Mouse (Mus musculus) forebrain, embryonic 12.5 days (tissue): ENCODE measurements around the gene Pheta1. TPM values are rescaled to one million over a fixed set of nuclear protein-coding genes. Genes with fewer than 3 reads are reported as not detected.

Experiments used
- ATAC-seq: fragments of 200-750 bp; cut with Nextera tagmentation; 2 replicates; pipeline ENCODE4 v1.8.0; 2017; ENCODE audit warnings: moderate TSS enrichment; ENCODE audit not compliant: low FRiP score
- H3K27ac ChIP-seq: fragments of 300-500 bp; sonication (generic); 2 replicates; pipeline ENCODE4 v1.5.1; 2016; ENCODE audit warnings: mild to moderate bottlenecking
- H3K27me3 ChIP-seq: fragments of 300-500 bp; sonication (generic); 2 replicates; pipeline ENCODE4 v1.6.1; 2016; ENCODE audit warnings: mild to moderate bottlenecking
- H3K36me3 ChIP-seq: fragments of 300-500 bp; sonication (generic); replicated peaks from 2 replicates; pipeline ENCODE4 v1.6.1; 2016; ENCODE audit warnings: mild to moderate bottlenecking
- H3K4me1 ChIP-seq: fragments of 300-500 bp; sonication (generic); 2 replicates; pipeline ENCODE4 v1.6.1; 2016
- H3K4me2 ChIP-seq: fragments of 300-500 bp; sonication (generic); 2 replicates; pipeline ENCODE4 v1.6.1; 2016; ENCODE audit warnings: mild to moderate bottlenecking, moderate library complexity
- H3K4me3 ChIP-seq: fragments of 300-500 bp; sonication (generic); replicated peaks from 2 replicates; pipeline ENCODE4 v1.5.1; 2016; ENCODE audit warnings: mild to moderate bottlenecking
- H3K9ac ChIP-seq: fragments of 300-500 bp; sonication (generic); 2 replicates; pipeline ENCODE4 v1.6.1; 2016; ENCODE audit warnings: mild to moderate bottlenecking
- H3K9me3 ChIP-seq: fragments of 300-500 bp; sonication (generic); 2 replicates; pipeline ENCODE4 v1.6.1; 2016
- WGBS: fragments of 180-500 bp; shearing (Covaris S2); methylation state at CpG from one replicate; pipeline ENCODE4 v1.1.7; 2016; 5-methylcytosine and 5-hydroxymethylcytosine counted together
- polyA plus RNA-seq: library from polyadenylated mRNA; unstranded; fragments of >200 nt; fragmentation: Nextera tagmentation; extraction: Ambion mirVana; gene quantifications from 2 replicates; pipeline ENCODE4 v1.2.1, GENCODE M21; 2016

Gene Pheta1
- polyA plus RNA-seq, 1 experiment from 2014 or later: 44.6 TPM

DNA sequence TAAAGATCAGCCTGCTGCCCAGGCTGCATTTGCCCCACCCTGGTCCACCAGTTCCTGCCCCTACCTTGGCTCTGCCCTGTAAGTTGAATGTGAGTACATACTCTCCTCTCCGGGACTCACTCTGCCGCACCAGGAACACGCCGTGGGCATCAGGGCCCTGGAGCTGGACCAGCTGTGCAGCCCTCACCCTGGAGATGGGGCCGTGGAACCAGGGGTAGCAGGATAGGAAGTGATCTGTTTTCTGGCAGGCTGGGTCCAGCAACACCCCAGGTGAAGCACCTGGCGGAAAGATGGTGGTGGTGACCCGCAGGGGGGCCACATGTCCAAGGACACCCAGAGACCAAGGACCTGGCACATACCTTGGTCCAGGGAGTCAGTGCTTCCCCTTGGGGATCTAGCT is 30.4 kb upstream of the Pheta1 start:
- Histone ChIP-seq H3K27me3 (no peaks in the 10 kb centered on the region), H3K36me3 (peaks cover 66% of the 10 kb centered on the region), H3K9me3 (no peaks in the 10 kb centered on the region), H3K27ac (no peak overlapping the region), H3K4me1 (no peaks in the 10 kb centered on the region), H3K4me3 (no peak overlapping the region), H3K9ac (no peak overlapping the region), H3K4me2 (no peak overlapping the region)
- no peak for ATAC-seq
- 94% methylated on average over 7 of the region's 7 CpGs for WGBS

DNA sequence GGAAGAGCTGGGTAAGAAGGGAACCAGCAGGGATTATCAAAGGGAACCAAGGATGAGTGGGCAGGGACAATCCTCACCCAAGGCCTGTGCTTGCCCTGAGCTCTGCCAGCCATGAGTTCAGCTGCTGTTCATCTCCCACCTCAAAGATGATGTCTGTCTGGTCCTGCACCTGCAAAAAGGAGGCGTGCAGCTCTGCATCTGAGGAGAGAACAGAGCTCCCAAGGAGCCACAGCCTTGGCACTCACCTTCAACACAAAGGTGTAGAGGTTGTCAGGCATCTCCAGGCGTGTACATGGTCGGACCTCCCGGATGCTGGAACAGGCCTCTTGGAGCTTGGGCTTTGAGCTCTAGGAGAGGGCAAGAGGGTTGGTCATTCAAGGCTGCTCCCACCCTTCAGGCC is 29.9 kb upstream of the Pheta1 start:
- H3K4me2 ChIP-seq: no peak overlapping the region
- 89% methylated on average over 4 of the region's 4 CpGs for WGBS
- H3K4me3 ChIP-seq: no peak overlapping the region
- H3K27me3 ChIP-seq: no peaks in the 10 kb centered on the region
- no peak overlapping the region for H3K27ac ChIP-seq
- H3K9ac ChIP-seq: no peak overlapping the region
- no peaks in the 10 kb centered on the region for H3K4me1 ChIP-seq
- ATAC-seq: no peak
- no peaks in the 10 kb centered on the region for H3K9me3 ChIP-seq
- peaks cover 61% of the 10 kb centered on the region for H3K36me3 ChIP-seq

DNA sequence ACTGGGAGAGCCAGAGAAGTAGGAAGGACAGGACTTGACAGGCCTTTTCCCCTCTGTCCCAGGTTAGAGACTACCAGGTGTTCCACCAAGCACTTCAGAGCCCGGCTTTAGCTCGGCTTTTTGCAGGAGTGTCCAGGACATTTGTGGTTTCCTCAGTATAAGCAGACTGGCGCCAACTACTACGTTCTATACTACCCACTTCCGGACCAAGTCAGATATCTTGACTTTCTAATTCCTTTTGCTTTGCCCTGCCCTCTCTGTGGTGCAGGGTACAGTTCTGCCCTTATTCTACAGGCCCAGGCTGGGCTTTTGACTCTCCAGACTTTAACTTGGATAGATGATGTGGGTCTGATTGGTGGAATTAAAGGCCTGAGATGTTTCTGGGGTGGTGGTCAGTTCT is 29.2 kb upstream of the Pheta1 start:
- 92% methylated on average over 5 of the region's 5 CpGs for WGBS
- Histone ChIP-seq H3K36me3 (peaks cover 57% of the 10 kb centered on the region), H3K27me3 (no peaks in the 10 kb centered on the region), H3K4me1 (no peaks in the 10 kb centered on the region), H3K4me3 (no peak overlapping the region), H3K9me3 (no peaks in the 10 kb centered on the region), H3K9ac (no peak overlapping the region), H3K4me2 (no peak overlapping the region), H3K27ac (no peak overlapping the region)
- no peak for ATAC-seq

DNA sequence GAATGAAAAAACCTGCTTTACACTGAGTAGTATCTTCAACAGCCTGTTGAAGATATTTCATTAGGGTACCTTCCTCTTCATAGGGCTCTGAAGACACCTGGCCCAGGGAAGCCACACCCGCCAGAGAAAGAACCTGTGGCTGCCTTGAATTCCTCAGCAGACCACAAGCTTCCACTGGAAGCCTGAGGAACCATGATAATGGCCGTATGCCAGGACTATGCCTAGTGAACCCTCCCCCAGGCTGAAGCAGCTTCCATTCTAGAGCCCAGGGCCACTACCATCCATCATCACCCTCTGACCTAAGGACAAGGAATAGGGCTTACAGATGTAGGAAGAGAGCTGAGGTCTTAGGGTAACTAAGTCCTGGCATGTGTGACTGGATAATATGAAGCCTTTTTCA is 28.6 kb upstream of the Pheta1 start:
- ATAC-seq: no peak

DNA sequence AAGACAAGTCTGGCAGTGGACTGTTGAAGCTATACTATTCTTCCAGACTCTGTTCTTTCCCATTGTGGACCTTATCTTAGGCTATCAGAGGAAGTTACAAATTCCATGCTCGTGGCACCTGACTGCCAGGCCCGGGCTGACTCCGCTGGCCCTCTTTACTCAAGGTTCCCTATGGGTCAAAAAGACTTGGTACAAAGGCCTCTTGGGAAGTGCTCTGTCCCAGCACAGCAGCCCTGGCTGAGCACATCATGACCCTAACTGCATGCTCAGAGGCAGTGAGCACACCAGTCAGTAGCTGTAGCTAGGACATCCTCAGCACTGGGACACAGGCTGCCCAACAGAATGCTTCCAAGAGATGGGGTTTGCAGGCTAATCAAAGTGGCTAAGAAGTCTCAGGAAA is 28.1 kb upstream of the Pheta1 start:
- H3K27ac ChIP-seq: no peak overlapping the region
- 91% methylated on average over 3 of the region's 3 CpGs for WGBS
- ATAC-seq: no peak
- peaks cover 58% of the 10 kb centered on the region for H3K36me3 ChIP-seq
- no peak overlapping the region for H3K9ac ChIP-seq
- H3K4me2 ChIP-seq: no peak overlapping the region
- 0 out of 2 replicates have a peak, but pooled peaks cover 4% of the 10 kb centered on the region for H3K27me3 ChIP-seq
- no peaks in the 10 kb centered on the region for H3K9me3 ChIP-seq
- no peaks in the 10 kb centered on the region for H3K4me1 ChIP-seq
- no peak overlapping the region for H3K4me3 ChIP-seq

More for the DNA sequence above, 28.6 kb upstream of the Pheta1 start:
- H3K36me3 ChIP-seq: peaks cover 59% of the 10 kb centered on the region
- H3K27me3 ChIP-seq: 0 out of 2 replicates have a peak, but pooled peaks cover under 1% of the 10 kb centered on the region
- no peaks in the 10 kb centered on the region for H3K9me3 ChIP-seq
- H3K4me1 ChIP-seq: no peaks in the 10 kb centered on the region
- no peak overlapping the region for H3K4me3 ChIP-seq
- H3K9ac ChIP-seq: no peak overlapping the region
- H3K4me2 ChIP-seq: no peak overlapping the region
- H3K27ac ChIP-seq: no peak overlapping the region
- WGBS: 97% methylated on average over 2 of the region's 2 CpGs

DNA sequence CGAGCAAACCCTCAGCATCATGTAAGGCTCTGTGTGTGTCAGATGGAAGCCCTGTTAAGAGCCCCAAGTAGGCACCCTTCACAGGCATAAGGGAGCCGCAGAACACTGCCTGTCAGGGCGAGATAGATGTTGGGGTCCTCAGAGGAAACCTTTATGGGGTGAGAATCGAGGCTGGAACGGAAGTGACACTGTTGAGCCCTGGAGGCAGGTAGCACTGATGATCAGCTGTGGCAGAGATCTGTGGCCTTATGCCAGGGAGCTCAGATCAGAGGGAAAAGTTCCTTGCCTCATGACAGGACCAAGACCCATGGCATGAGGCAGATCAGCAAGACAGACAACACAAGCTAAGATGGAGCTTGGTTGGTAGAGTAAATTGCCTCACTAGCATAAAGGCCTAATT is 27.7 kb upstream of the Pheta1 start:
- WGBS: 88% methylated on average over 5 of the region's 5 CpGs
- Histone ChIP-seq H3K4me3 (no peak overlapping the region), H3K36me3 (peaks cover 57% of the 10 kb centered on the region), H3K27ac (no peak overlapping the region), H3K27me3 (0 out of 2 replicates have a peak, but pooled peaks cover 4% of the 10 kb centered on the region), H3K9me3 (no peaks in the 10 kb centered on the region), H3K4me1 (no peaks in the 10 kb centered on the region), H3K9ac (no peak overlapping the region), H3K4me2 (no peak overlapping the region)
- no peak for ATAC-seq

DNA sequence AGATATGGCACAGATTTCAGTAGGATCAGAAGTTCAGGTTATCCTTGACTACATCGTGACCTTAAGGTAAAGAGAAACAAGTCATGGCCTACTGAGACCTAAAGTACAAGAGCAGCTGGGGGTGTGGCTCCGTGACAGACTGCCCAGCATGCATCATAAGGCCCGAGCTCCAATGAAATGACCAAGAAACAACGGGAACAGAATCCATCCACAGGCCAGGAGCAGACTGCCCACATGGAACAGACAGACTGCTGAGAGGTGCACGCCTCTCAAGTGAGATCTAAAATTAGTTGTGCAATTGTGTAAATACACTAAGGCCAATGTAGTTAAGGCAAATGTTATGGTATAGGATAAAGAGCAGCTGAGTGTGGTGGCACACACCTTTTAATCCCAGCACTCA is 27.2 kb upstream of the Pheta1 start:
- Histone ChIP-seq H3K9ac (no peak overlapping the region), H3K36me3 (peaks cover 53% of the 10 kb centered on the region), H3K4me2 (no peak overlapping the region), H3K4me3 (no peak overlapping the region), H3K9me3 (no peaks in the 10 kb centered on the region), H3K27ac (no peak overlapping the region), H3K27me3 (0 out of 2 replicates have a peak, but pooled peaks cover 7% of the 10 kb centered on the region), H3K4me1 (no peaks in the 10 kb centered on the region)
- 81% methylated on average over 5 of the region's 5 CpGs for WGBS
- ATAC-seq: no peak

DNA sequence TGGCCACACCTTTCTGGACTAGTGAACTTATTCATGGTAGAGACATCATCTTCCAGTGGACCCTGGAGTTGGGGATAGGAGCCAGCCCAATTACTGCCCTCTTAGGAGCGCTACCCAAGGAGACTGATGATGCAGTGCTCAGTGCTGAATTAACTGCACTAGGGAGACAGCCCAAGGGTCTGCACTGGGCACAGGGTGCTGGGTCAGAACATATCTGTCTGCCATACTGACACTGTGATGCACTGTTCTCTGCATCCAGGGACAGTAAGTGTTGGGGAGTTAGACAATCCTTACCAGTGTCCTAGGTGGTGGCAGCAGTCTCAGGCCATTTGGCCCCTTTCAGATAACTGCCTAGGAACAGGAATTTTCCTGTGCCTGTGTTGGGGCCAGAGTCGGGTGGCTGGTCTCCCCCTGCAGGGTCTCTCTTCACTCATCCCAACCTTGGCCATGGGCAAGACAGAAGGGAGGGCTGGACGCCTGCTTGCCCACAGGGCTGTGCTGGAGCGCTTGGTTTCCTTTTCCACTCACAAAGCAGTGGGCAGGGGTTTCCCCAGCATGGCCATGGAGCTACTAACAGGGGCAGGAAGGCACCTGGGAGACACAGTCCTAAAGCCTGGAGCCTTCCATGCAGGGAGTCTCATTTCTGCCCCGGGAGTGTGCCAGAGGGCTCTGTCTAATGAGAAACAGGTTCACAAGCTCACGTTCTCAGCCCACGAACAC is 25.8 kb upstream of the Pheta1 start:
- Histone ChIP-seq H3K27ac (no peak overlapping the region), H3K4me2 (no peak overlapping the region), H3K4me1 (0 out of 2 replicates have a peak, but pooled peaks cover 2% of the 10 kb centered on the region), H3K9ac (no peak overlapping the region), H3K27me3 (peaks cover 20% of the 10 kb centered on the region), H3K36me3 (peaks cover 39% of the 10 kb centered on the region), H3K4me3 (no peak overlapping the region), H3K9me3 (no peaks in the 10 kb centered on the region)
- ATAC-seq: no peak
- whole genome bisulfite sequencing: 79% methylated on average over 7 of the region's 7 CpGs

DNA sequence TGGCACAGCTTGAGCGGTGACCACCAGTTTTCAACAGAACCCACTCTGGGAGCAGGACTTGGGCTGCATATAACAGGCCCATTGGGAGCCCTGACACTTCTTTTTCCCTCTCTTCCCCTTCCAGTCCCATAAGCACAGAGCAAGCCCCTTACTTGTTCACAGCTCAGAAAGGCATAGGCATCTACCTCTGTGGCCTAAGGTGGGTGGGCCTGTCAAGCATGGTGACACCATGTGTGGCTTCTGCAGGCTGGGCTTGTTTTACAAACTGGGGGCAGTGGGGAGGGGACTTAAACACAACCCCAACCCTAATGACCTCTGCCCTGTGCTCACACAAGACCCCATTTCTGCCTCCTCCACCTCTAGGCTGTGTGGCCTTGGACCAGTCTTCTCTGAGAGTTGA is 25.1 kb upstream of the Pheta1 start:
- Histone ChIP-seq H3K27me3 (peaks cover 27% of the 10 kb centered on the region), H3K4me1 (peaks cover 9% of the 10 kb centered on the region), H3K9ac (no peak overlapping the region), H3K36me3 (peaks cover 31% of the 10 kb centered on the region), H3K4me2 (no peak overlapping the region), H3K27ac (no peak overlapping the region), H3K9me3 (no peaks in the 10 kb centered on the region), H3K4me3 (no peak overlapping the region)
- ATAC-seq: no peak
- WGBS: 95% methylated on average over 1 of the region's 1 CpGs

DNA sequence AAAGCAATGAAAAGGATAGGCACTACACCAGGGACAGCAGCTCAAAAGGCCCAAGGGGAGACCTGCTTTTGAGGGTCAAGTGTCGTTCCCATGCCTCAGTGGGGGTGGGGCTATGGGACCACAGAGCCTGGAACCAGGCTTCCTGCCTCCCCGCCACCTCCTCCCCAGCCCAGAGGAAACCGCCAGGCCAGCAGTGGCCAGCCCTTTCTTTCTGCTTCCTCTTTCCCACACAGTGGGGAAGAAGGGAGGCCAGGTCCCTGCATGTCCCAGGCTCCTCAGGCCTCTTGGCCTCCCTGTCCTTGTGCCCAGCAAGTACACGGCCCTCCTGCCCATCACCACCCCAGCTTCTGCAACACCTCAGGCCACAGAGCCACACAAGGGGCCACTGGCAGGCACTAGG is 24.7 kb upstream of the Pheta1 start:
- H3K9ac ChIP-seq: no peak overlapping the region
- no peaks in the 10 kb centered on the region for H3K9me3 ChIP-seq
- H3K4me1 ChIP-seq: peaks cover 14% of the 10 kb centered on the region
- ATAC-seq: no peak
- H3K27me3 ChIP-seq: peaks cover 32% of the 10 kb centered on the region
- peaks cover 27% of the 10 kb centered on the region for H3K36me3 ChIP-seq
- H3K4me2 ChIP-seq: no peak overlapping the region
- H3K27ac ChIP-seq: no peak overlapping the region
- WGBS: 73% methylated on average over 4 of the region's 4 CpGs
- H3K4me3 ChIP-seq: no peak overlapping the region

DNA sequence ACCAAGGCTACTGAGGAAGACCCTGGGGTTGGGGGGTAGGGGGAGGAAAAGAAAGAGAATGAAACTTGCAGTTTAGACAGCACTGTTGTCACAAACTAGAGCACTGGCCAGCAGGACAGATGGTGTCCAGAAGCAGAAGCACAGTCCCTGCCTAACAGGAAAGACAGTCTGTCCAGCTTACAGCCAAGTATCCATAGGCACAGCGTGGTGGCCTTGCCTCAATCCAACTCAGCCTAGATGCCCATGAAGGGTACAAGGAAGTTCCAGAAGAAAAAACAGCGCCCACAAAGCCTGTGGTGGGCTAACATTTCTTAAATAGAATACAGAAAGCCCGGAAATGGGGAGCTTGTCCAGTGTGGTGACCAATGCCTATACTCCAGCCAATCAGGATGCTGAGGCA is 23.2 kb upstream of the Pheta1 start:
- 90% methylated on average over 3 of the region's 3 CpGs for WGBS
- peaks cover 15% of the 10 kb centered on the region; the same call in 1 of the 2 replicates for H3K36me3 ChIP-seq
- H3K27me3 ChIP-seq: peaks cover 45% of the 10 kb centered on the region

DNA sequence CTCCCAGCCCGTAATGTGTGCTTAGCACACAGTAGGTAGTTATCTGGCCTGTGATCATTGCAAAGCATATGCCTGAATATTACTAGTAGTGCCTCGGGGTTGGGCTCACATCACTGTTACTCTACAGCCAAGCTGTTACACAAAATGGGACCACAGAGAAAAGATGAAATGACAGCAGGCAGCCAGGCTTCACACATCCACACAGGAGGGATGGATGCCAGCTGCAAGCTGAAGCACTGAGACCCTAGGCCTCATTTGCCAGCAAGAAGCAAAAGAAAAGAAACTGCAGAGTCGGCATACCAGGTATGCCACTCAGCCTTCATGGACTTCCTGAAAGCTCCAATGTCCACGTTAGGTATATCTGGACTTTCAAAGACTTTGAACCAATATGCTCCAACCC is 20.9 kb upstream of the Pheta1 start:
- H3K9ac ChIP-seq: no peak overlapping the region
- no peak for ATAC-seq
- H3K36me3 ChIP-seq: peaks cover 15% of the 10 kb centered on the region; the same call in 1 of the 2 replicates
- no peak overlapping the region for H3K4me3 ChIP-seq
- H3K27me3 ChIP-seq: peaks cover 55% of the 10 kb centered on the region
- H3K27ac ChIP-seq: no peak overlapping the region
- no peaks in the 10 kb centered on the region for H3K9me3 ChIP-seq
- 80% methylated on average over 4 of the region's 4 CpGs for WGBS
- peaks cover 21% of the 10 kb centered on the region for H3K4me1 ChIP-seq
- H3K4me2 ChIP-seq: peak overlapping the region; percentile 92

More for the DNA sequence above, 23.2 kb upstream of the Pheta1 start:
- Histone ChIP-seq H3K9me3 (no peaks in the 10 kb centered on the region), H3K4me1 (peaks cover 17% of the 10 kb centered on the region), H3K9ac (no peak overlapping the region), H3K4me3 (no peak overlapping the region), H3K4me2 (no peak overlapping the region), H3K27ac (no peak overlapping the region)
- no peak for ATAC-seq
